Mouse (Mus musculus) midbrain, embryonic 10.5 days (tissue): ENCODE measurements at regions not wholly inside any gene's neighbourhood (a gene's known extent, or its start where the extent isn't known, plus 50 kb on each side); places are given as distances from the start of the nearest gene placed in this dataset.

Experiments used
- DNase-seq: peaks from one replicate; pipeline ENCODE4 v3.0.0-alpha.2; 2017; ENCODE audit warnings: low spot score
- H3K27ac ChIP-seq: fragments of 300-500 bp; sonication (generic); replicated peaks from 2 replicates; pipeline ENCODE4 v1.5.1; 2016; ENCODE audit warnings: mild to moderate bottlenecking
- H3K27me3 ChIP-seq: fragments of 300-500 bp; sonication (generic); 2 replicates; pipeline ENCODE4 v1.6.1; 2016; ENCODE audit warnings: low read depth, mild to moderate bottlenecking; ENCODE audit not compliant: poor library complexity, severe bottlenecking
- H3K36me3 ChIP-seq: fragments of 300-500 bp; sonication (generic); 2 replicates; pipeline ENCODE4 v1.6.1; 2016; ENCODE audit warnings: mild to moderate bottlenecking, moderate library complexity
- H3K4me1 ChIP-seq: fragments of 300-500 bp; sonication (generic); 2 replicates; pipeline ENCODE4 v1.6.1; 2016
- H3K4me3 ChIP-seq: fragments of 300-500 bp; sonication (generic); 2 replicates; pipeline ENCODE4 v1.5.1; 2016; ENCODE audit warnings: mild to moderate bottlenecking, moderate library complexity
- H3K9me3 ChIP-seq: fragments of 300-500 bp; sonication (generic); replicated peaks from 2 replicates; pipeline ENCODE4 v1.6.1; 2016; ENCODE audit warnings: mild to moderate bottlenecking
- WGBS: fragments of 180-500 bp; shearing (Covaris S2); methylation state at CpG from one replicate; pipeline ENCODE4 v1.1.7; 2016; 5-methylcytosine and 5-hydroxymethylcytosine counted together

DNA sequence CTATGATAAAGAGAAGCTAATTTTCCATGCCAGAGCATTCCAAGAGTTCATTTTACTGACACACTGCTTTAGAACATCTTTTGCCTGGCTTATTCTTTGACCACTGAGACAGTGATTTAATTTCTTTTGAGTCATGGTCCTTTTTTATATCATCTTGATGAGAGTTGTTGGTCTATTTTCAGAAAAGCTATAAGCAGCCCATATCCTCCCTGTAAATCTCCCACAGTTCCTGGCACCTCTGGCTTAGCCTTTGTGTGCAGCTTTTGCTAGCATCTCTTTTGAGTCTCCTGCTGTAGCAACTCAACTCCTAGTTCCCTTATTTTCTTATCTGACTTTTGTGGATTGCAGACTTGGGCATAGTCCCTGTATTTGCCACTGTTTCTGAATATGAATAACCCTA is 207.5 kb upstream of the 4931417E11Rik start:
- Histone ChIP-seq H3K9me3 (no peaks in the 10 kb centered on the region), H3K4me3 (no peak overlapping the region), H3K27ac (no peak overlapping the region), H3K4me1 (no peaks in the 10 kb centered on the region), H3K36me3 (no peaks in the 10 kb centered on the region), H3K27me3 (no peaks in the 10 kb centered on the region)
- no peak for DNase-seq

DNA sequence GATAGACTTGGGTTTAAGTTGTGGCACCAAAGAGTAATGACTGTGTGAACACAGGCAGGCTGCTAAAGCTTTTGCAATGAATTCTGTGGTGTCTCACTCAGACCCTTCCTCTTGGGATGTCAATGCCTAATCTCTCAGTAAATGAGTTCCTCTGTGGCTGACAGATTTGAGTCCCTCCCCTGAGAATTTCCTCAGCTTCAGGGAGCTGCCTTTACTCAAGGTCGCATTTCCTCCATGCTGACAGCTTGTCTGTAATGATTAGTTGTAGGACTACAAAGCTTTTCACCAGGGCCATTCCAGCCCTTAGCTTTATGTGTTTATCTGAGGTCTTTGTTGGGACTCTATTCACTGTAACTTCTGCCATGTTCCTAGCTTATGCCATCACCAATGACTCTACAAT is 199.9 kb upstream of the 4931417E11Rik start:
- no peaks in the 10 kb centered on the region for H3K9me3 ChIP-seq
- H3K4me1 ChIP-seq = 0 out of 2 replicates have a peak, but pooled peaks cover 3% of the 10 kb centered on the region
- no peak overlapping the region for H3K4me3 ChIP-seq
- no peaks in the 10 kb centered on the region for H3K27me3 ChIP-seq
- H3K36me3 ChIP-seq = no peaks in the 10 kb centered on the region
- peak; percentile 11 for DNase-seq
- WGBS = 48% methylated on average over 1 of the region's 1 CpGs
- H3K27ac ChIP-seq = no peak overlapping the region

DNA sequence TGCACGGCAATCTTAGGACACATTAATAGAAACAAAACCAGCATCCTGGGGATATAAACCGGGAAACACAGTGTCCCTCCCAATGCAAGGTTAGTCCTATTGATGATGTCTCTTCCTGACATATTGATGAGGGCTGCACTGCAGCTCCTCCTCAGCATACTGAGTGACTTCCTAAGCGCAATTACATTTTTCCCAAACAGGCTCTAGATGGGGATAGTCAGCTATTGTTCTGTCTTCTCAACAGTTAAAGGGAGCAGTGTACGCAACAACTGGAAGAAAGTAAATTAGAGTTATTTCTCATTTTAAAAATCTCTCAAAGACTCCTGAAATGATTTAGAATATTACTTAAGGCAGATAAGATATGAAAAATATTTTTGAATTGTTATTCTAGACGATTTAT is 189.5 kb upstream of the 4931417E11Rik start:
- Histone ChIP-seq H3K9me3 (no peaks in the 10 kb centered on the region), H3K4me3 (no peak overlapping the region), H3K27me3 (no peaks in the 10 kb centered on the region), H3K4me1 (no peaks in the 10 kb centered on the region), H3K36me3 (no peaks in the 10 kb centered on the region), H3K27ac (no peak overlapping the region)
- DNase-seq = no peak
- 86% methylated on average over 5 of the region's 5 CpGs for WGBS

DNA sequence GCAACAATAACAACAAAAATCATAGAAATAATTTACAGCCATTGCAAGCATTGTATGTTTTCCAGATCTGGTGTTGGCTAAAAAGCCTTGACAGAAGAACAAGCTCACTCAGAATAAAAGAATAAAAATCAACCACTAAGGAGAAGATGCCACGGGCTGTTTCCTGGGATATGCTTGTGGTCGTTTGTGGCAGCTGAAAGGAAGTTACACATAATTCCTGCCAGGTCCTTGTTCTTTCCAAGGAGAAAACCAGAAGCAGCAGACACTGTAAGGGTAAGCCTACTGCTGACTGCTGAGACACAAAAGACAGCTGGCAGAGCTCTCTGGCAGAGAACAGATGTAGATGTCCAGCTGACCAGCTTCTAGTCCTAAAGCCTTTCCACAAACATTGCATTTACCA is 175.9 kb upstream of the 4931417E11Rik start:
- Histone ChIP-seq H3K27me3 (no peaks in the 10 kb centered on the region), H3K4me3 (no peak overlapping the region), H3K4me1 (no peaks in the 10 kb centered on the region), H3K27ac (no peak overlapping the region), H3K36me3 (no peaks in the 10 kb centered on the region), H3K9me3 (no peaks in the 10 kb centered on the region)
- DNase-seq = no peak
- 65% methylated on average over 2 of the region's 2 CpGs for WGBS

DNA sequence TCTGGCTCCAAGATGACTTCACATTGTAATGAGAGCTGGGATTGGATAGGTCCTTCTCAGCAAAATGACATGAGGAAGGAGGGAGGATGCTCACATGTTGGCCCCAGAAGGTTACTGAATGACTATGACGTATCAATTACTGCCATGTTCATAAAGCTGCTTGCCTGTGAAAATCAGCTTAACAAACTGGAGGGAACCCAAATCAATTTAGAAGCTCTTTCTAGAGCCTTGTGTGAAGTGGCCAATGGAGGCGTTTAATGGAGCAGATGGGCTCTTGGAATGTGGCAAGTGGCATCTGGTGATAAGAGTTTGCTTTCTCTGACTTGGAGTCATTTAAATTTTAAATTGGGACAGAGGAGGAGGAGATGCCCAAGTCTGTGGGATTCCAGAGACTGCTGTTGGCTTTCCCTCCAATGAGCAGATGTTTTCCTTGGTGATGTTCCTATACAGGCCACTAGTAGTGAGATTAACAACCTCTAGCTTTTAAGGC is 175.4 kb upstream of the 4931417E11Rik start:
- Histone ChIP-seq H3K36me3 (no peaks in the 10 kb centered on the region), H3K4me3 (no peak overlapping the region), H3K27ac (no peak overlapping the region), H3K9me3 (no peaks in the 10 kb centered on the region), H3K27me3 (no peaks in the 10 kb centered on the region), H3K4me1 (no peaks in the 10 kb centered on the region)
- DNase-seq = no peak
- WGBS = 65% methylated on average over 2 of the region's 2 CpGs

DNA sequence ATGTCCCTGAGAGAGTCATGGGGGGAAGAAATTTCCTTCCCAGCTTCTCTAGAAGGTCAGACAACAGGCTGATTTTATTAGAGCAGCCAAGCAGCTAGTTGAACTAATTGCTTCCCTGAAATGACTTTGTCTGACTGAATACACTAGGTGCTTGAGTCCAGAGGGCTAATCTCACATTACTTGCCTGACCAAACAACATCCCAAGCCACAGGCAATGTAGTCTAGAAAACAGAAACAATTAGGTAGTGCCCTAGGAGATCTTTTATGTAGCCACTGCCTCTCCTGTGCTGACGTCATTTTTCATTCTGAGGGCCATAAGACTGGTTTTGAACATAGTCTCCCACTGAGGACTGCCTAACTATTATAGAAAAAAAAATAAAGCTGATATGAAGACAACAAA is 159.1 kb upstream of the 4931417E11Rik start:
- Histone ChIP-seq H3K27me3 (peaks cover 10% of the 10 kb centered on the region), H3K9me3 (no peaks in the 10 kb centered on the region), H3K4me3 (no peak overlapping the region), H3K36me3 (no peaks in the 10 kb centered on the region), H3K27ac (no peak overlapping the region), H3K4me1 (no peaks in the 10 kb centered on the region)
- 9% methylated on average over 1 of the region's 1 CpGs for WGBS
- DNase-seq = no peak

DNA sequence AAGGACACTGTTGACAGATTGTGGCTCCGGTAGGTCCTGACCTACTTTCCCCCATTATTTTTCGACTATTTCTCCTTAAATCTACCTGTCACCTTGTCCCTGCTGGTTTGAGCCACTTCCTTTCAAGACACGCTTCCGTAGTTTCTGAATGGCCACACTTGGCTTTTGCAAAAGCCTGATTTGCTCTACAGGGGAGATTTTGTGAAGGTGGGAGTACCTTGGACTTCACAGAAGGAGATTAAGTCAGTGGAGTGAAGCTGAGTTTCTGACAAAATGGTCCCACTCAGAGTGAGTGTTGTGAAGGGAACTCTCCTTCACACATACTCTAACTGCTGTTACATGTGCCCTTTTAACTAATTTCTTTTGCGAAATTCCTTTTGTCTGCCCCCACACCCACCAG is 157.0 kb upstream of the 4931417E11Rik start:
- no peaks in the 10 kb centered on the region for H3K4me1 ChIP-seq
- no peaks in the 10 kb centered on the region for H3K36me3 ChIP-seq
- H3K4me3 ChIP-seq = no peak overlapping the region
- no peak for DNase-seq
- H3K27me3 ChIP-seq = peaks cover 13% of the 10 kb centered on the region
- H3K9me3 ChIP-seq = no peaks in the 10 kb centered on the region
- H3K27ac ChIP-seq = no peak overlapping the region
- 65% methylated on average over 5 of the region's 5 CpGs for WGBS

DNA sequence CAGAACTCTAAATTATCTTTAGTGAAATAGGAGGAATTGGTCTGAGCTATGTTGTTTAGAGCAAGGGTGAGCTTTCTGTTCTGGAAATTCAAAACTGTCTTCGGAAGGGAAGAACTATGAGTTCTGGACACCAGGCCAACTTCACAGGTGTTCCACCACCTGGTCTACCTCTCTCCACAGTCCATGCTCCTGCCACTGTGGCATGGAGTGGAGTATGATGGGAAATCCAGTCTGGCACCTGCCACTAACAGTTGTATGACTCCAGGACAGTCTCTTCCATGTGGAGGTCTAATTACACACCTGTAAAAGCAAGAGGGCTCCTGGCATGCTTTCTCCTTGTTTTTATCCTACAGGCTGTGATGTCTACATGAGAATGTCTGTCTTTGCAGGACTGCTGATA is 154.7 kb upstream of the 4931417E11Rik start:
- WGBS = 90% methylated on average over 1 of the region's 1 CpGs
- H3K27ac ChIP-seq = no peak overlapping the region
- DNase-seq = no peak
- H3K4me3 ChIP-seq = no peak overlapping the region
- no peaks in the 10 kb centered on the region for H3K9me3 ChIP-seq
- peaks cover 8% of the 10 kb centered on the region for H3K27me3 ChIP-seq
- no peaks in the 10 kb centered on the region for H3K4me1 ChIP-seq
- H3K36me3 ChIP-seq = no peaks in the 10 kb centered on the region

DNA sequence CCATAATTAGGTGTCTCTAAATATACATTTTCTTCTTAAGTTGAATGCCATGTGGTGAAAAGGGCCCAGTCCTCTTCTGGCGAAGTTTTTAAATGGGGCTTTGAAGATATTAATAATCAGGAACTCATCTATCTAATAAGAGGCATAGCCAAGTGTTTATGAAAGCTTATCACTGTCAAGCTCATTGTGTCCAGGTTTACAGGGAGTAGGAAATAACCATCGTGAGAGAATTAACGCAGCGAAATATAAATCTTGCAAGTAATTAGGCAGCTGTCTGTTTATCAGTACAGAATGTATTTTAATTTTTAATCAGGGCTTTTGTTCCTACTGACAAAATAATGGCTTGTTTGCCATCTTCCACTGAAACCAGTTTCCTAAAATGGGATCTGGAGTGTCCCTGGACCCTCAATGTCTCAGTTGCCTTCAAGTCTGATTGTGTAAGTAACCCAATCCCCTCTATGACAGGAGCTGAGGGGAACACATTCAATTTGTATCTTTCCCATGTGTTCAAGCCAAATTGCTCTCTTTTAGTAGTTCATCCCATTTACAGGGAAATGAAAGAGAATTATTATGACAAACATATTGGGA is 152.5 kb upstream of the 4931417E11Rik start:
- Histone ChIP-seq H3K27me3 (peaks cover 8% of the 10 kb centered on the region), H3K9me3 (no peaks in the 10 kb centered on the region)
- WGBS = 93% methylated on average over 4 of the region's 4 CpGs

DNA sequence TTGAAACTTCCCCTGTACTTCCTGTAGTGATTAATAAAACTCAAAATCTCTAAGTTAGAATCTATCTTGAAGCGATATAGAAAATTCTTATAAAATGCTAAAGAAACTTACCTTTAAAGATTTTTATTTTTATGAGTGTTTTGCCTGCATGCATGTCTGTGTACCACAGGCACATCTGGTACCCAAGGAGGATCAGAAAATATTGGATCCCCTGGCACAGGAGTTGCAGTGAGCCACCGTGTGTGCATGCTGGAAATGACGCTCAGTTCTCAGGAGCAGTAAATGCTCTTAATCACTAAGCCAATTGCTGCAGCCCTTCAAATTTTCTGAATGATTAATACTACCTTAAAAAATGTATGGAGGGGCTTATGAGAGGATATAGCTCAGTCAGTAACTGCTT is 142.8 kb upstream of the 4931417E11Rik start:
- Histone ChIP-seq H3K36me3 (no peaks in the 10 kb centered on the region), H3K27me3 (no peaks in the 10 kb centered on the region), H3K27ac (no peak overlapping the region), H3K9me3 (0 out of 2 replicates have a peak, but pooled peaks cover 2% of the 10 kb centered on the region), H3K4me1 (no peaks in the 10 kb centered on the region), H3K4me3 (no peak overlapping the region)
- 78% methylated on average over 3 of the region's 3 CpGs for WGBS
- no peak for DNase-seq

More for the DNA sequence above, 152.5 kb upstream of the 4931417E11Rik start:
- Histone ChIP-seq H3K4me1 (no peaks in the 10 kb centered on the region), H3K36me3 (no peaks in the 10 kb centered on the region), H3K27ac (no peak overlapping the region), H3K4me3 (no peak overlapping the region)
- DNase-seq = no peak

DNA sequence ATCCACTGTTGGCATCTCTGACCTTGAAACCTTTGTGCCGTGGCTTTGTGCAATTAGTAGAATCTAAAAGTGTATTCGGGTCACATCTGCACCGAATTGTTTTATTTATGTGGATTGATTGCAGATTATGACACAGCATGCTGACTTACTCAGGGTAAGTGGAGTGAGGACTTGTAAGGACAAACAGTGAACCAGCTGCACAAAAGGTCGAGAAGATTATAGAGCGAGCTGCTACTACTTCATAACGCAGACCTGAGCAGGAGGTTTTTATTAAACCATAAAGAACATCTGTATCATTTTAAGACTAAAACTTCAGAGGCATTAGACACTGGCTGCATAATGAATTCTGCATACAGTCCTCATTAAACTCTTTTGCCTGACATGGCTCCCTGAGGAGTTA is 142.4 kb upstream of the 4931417E11Rik start:
- 77% methylated on average over 6 of the region's 6 CpGs for WGBS
- no peak overlapping the region for H3K27ac ChIP-seq
- no peaks in the 10 kb centered on the region for H3K4me1 ChIP-seq
- 0 out of 2 replicates have a peak, but pooled peaks cover 2% of the 10 kb centered on the region for H3K9me3 ChIP-seq
- H3K36me3 ChIP-seq = no peaks in the 10 kb centered on the region
- H3K4me3 ChIP-seq = no peak overlapping the region
- no peaks in the 10 kb centered on the region for H3K27me3 ChIP-seq
- DNase-seq = no peak

DNA sequence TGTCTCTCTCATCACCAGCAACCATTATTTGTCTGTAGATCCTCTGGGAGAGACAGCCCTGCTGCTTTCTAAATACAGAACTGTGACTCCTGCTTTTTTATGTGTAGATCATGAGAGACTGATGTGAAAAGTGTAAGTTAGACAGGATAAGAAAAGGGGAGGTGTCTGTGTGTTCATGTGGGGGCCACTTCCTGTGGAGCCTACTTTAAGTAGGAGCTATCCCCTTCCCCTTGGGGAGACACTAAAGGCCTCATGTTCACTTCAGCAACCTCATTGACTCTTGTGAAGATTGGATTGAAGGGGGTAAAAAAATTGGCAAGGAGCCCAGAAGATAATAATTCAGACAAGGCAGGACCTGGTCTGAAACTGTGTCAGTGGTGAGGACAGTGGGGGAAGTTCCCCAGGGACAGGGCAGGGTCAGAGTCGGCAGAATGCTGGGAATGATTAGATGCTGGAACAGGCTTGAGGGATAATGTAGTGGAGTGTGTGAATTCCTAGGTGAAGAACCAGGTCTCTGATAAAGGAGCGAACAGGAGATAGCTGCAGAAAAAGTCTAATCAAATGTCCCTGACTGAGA is 140.7 kb upstream of the 4931417E11Rik start:
- no peak overlapping the region for H3K27ac ChIP-seq
- no peak for DNase-seq
- WGBS = 81% methylated on average over 2 of the region's 2 CpGs

DNA sequence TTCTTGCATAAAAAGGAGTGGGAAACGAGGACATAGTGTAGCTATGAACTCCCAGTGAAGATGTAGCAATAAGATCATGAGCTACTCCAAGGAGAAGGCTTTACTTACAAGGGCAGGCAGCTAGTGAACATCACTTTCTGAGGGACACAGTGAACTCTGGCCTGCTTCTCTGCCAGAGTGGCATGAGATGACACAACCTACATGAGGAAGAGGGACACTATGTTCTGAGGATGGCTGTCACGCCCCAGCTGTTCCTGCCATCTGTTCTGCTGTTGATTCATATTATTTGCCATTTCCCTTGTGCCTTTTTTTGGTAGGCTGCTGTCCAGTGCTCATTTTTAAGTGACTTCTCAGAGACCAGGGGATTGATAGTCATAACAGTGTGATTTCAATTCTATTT is 118.2 kb upstream of the 4931417E11Rik start:
- WGBS = 83% methylated on average over 2 of the region's 2 CpGs

More for the DNA sequence above, 140.7 kb upstream of the 4931417E11Rik start:
- Histone ChIP-seq H3K4me1 (no peaks in the 10 kb centered on the region), H3K4me3 (no peak overlapping the region), H3K9me3 (0 out of 2 replicates have a peak, but pooled peaks cover 2% of the 10 kb centered on the region), H3K27me3 (no peaks in the 10 kb centered on the region), H3K36me3 (no peaks in the 10 kb centered on the region)

More for the DNA sequence above, 118.2 kb upstream of the 4931417E11Rik start:
- no peak overlapping the region for H3K27ac ChIP-seq
- H3K27me3 ChIP-seq = no peaks in the 10 kb centered on the region
- no peaks in the 10 kb centered on the region for H3K36me3 ChIP-seq
- H3K9me3 ChIP-seq = no peaks in the 10 kb centered on the region
- H3K4me3 ChIP-seq = no peak overlapping the region
- H3K4me1 ChIP-seq = no peaks in the 10 kb centered on the region
- DNase-seq = no peak
